Mouse (Mus musculus): ENCODE measurements around the gene Rps19. TPM values are rescaled to one million over a fixed set of nuclear protein-coding genes. Genes with fewer than 3 reads are reported as not detected.
"Not testable (repeated sequence)": the region's sequence is repeated elsewhere in the genome, so short reads cannot be mapped to it uniquely, and the experiment has no call there.

The Rps19 gene
- polyA plus RNA-seq, 1 experiment, result 386 TPM

- no peak for DNase-seq (ENCODE audit: extremely low spot score in 1 of 2, low spot score in 1 of 2)
Observed at GRCm38 (mm10) chr7:24869080-24869479, 15.1 kb upstream of the Rps19 start.

GRCm38 (mm10) chr7:24869532-24870165, 14.5 kb upstream of the Rps19 start, which contains the start of the genes Lypd4 and Dmrtc2:
Gene Lypd4 (minus strand): TSS chr7:24869941.
Gene Dmrtc2 (plus strand): TSS chr7:24870057.
- DNase-seq (ENCODE audit: extremely low spot score in 1 of 2, low spot score in 1 of 2), result no peak

GRCm38 (mm10) chr7:24877588-24877987, 6.6 kb upstream of the Rps19 start:
- no peak for DNase-seq (ENCODE audit: extremely low spot score in 1 of 2, low spot score in 1 of 2)

DNA sequence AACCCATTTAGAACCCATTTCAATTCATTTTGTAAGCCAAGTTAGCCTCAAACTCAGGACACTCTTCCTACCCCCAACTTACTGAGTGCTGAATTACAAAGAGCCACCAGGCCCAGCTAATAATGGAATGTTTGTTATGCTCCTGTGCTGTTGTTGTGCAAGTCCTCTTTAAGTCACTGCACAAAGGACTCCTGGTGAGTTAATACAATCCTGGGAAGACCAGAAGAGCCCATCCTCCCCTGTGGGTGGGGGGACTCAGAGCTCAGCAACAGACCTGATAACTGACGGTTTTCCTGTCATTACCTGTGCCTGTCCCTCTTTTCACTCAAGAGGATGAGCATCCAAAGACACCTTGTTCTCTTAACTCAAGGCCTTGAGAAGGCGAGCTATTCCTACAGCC, 4.6 kb upstream of the Rps19 start:
- DNase-seq (ENCODE audit: extremely low spot score in 1 of 2, low spot score in 1 of 2), result no peak

DNA sequence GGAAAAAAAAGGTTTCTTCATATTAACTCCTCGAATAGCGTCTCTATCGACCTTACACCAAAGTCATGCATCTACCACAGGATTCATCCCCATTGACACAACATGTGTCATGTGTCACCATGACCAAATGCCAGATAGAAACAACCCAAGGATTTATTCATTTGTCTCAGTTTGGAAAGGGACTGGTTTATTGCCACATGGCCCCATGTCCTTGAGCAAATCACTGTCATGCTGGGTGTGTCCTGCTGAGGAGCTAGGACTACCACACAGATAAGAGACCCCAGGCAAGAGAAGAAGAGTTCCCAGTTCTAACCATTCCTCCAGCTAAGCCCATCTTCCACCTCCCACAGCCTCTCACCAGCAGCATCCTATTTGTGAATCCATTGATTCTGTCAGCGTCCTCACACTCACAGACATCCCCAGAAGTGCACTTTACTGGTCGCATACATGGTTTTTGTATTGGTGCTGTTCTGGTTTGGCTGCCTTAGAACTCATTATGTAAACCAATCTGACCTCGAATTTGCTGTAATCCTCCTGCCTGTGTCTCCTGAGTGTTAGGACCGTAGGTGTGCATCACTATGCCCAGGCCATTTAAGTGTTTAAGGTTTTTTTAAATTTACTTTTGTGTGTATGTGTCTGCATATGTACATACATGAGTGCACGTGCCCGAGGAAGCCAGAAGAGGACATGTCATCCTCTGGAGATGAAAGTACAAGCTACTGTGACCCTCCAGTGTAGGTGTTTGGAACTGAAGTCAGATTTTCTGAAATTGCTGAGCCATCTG, 1.6 kb upstream of the Rps19 start:
- no peak for DNase-seq (ENCODE audit: extremely low spot score in 1 of 2, low spot score in 1 of 2)

GRCm38 (mm10) chr7:24884693-24885291, 621 bp downstream of the Rps19 start:
- DNase-seq (ENCODE audit: extremely low spot score in 1 of 2, low spot score in 1 of 2), result no peak

- DNase-seq (ENCODE audit: extremely low spot score in 1 of 2, low spot score in 1 of 2), result no peak
Observed at GRCm38 (mm10) chr7:24885468-24886307, 1.5 kb downstream of the Rps19 start.

DNA sequence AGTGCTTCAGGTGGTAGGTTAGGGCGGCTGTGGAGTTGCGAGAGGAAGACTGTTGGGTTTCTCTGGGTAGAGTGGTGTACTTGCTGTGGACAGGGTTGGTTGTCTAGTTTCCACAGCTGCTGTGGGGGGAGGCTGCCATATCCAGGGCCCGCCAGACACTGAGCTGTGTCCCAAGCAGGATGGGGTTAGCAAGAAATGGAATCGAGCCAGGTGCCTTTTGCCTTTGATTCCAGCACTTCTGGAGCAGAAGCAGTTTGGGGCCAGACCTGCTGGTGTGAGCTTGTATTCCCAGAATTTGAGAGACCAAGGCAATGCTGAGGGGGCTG, 2.1 kb downstream of the Rps19 start:
- no peak for DNase-seq (ENCODE audit: extremely low spot score in 1 of 2, low spot score in 1 of 2)

DNA sequence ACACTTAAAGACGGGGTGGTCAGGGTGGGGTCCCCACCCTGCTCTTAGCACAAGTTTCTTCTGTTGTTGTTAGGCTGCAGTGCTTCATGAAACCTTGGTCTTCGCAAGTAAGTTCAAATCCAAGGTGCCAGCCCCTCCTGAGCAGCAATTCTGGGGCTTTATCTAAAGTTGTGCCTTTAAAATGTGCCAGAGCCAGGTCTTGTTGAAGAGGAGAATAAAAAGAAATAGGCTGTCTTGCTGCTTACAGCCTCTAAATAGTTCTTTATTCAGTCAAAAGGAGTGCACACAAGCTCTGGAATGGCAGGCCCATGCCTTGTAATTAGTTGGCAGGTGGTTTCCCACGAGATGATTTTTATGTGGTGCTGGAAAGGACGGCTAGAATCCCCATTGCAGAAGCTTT, 2.9 kb downstream of the Rps19 start:
- no peak for DNase-seq (ENCODE audit: extremely low spot score in 1 of 2, low spot score in 1 of 2)

DNA sequence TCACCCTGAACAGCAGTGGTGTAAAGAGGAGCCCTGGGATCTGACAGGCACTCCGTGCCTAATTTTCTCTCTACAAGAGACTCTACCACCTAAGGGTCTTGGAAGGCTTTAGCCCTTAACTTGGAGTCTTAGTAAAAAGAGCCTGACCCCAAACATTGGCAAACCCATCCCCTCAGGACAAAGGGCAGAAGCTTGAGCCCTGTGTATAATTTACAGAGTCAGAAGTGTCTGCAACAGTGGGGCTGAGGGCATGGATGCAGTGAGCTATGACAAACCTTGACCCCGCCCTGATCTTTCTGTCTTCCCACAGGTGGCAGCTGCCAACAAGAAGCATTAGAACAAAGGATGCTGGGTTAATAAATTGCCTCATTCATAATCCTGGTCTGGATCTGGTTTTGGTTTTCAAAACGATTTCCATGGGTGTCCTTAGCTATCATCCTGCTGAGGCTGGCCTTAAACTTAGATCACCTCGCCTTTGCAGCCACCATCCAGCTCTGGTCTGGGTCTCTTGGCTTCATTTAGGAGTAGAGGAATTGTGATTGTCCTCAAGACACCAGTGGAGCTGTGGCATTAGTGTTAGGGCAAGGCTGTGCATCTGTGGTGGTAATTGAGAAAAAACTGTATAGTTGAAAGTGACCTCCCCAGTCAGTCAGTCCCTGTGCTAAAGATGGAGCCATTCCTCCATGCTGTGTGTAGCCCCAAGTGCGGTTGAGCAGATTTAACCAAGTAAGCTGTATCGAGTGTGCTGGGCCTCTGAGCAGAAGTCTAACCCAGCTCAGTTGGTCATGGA, 5.5 kb downstream of the Rps19 start:
- no peak for DNase-seq (ENCODE audit: extremely low spot score in 1 of 2, low spot score in 1 of 2)

DNA sequence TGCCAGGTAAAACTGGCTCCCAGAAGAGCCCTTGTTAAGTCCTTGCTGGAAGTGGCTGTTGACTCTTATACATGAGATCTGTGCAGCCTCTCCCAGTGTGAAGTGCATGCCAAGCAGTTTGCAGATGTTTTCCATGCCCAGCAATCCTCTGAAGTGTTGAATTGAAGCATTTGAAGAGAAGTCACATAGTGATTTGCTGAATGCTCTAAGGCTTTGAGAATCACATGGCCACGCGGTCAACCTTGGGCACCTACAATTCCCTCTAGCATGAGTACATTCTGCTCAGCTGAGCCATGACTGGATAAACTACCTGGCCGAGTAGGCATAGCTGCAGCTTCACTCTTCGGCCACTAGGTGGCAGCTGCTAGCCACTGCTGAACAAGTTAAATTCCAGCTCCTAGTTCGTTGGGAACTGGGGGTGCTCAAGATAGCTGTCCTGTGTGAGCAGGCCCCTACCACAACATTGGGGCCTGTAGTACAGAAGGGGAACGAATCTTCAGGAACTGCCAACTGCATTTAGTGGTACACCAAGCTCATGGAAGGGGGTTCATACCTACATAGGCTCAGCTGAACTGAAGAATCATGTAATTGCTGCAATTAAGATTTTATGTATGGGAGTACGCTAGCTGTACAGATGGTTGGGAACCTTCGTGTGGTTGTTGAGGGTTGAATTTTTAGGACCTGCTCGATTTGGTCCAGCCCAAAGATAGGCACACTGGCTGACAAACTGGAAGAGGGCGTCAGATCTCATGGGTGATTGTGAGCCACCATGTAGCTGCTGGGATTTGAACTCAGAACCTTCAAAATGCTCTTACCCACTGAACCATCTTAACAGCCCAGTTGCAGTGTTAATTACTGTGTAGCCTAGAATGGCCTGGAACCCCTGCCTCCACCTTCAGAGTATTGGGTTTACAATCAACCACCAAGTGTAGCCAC, 6.4 kb downstream of the Rps19 start:
- peak; percentile 36 to 83 for DNase-seq (ENCODE audit: extremely low spot score in 1 of 2, low spot score in 1 of 2)

- DNase-seq (ENCODE audit: extremely low spot score in 1 of 2, low spot score in 1 of 2), result no peak
Observed at GRCm38 (mm10) chr7:24891241-24892124, 7.3 kb downstream of the Rps19 start.

DNA sequence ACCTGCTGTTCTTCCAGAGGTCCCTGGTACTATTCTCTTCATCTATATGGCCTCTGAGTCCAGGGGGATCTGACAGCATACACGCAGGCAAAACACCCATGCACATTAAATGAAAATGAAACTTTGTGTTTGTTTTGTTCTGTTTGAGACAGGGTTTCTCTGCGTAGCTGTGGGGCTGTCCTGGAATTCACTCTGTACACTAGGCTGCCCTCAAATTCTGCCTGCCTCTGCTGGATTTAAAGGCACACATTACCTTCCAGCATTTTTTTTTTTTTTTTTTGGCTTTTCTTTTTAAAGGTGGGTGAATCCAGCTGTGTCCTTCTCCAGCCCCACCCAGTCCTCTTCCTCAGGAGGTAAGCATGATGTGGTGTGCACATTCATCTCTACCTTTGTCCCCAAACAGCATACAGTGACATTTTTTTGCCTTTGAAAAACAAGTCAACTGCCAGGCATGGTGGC, 8.0 kb downstream of the Rps19 start:
- DNase-seq (ENCODE audit: extremely low spot score in 1 of 2, low spot score in 1 of 2), result no peak

DNA sequence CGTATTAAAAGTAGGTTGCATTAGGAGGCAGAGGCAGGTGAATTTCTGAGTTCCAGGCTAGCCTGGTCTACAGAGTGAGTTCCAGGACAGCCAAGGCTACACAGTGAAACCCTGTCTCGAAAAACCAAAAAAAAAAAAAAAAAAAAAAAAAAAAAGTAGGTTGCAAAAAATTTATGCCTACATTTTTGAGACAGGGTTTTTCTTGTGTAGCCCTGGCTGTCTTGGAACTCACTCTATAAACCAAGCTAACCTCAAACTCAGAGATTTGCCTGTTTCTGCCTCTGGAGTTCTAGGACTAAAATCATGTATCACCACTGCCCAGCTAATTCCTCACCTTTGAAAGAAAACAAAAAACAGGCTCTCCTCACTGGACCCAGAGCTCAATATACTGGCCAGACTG, 11.6 kb downstream of the Rps19 start:
- DNase-seq (ENCODE audit: extremely low spot score in 1 of 2, low spot score in 1 of 2), result not testable (repeated sequence)

DNA sequence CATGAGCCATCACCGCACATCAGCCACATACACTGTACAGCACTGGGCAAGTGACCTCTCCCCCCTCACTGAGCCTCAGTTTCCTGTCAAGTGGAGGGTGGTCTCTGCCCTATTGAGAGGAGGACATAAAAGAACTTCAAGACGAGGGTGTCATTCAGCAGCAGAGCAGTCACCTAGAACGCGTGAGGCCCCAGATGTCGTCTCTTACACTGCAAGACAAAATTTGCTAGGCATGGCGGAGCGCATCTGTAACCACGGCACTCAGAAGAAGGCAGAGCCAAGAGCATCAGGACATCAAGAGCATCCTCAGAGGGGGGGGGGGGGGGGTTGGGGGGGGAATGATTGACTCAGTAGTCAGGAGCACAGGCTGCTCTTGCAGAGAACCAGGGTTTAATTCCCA, 12.1 kb downstream of the Rps19 start:
- no peak for DNase-seq (ENCODE audit: extremely low spot score in 1 of 2, low spot score in 1 of 2)

DNA sequence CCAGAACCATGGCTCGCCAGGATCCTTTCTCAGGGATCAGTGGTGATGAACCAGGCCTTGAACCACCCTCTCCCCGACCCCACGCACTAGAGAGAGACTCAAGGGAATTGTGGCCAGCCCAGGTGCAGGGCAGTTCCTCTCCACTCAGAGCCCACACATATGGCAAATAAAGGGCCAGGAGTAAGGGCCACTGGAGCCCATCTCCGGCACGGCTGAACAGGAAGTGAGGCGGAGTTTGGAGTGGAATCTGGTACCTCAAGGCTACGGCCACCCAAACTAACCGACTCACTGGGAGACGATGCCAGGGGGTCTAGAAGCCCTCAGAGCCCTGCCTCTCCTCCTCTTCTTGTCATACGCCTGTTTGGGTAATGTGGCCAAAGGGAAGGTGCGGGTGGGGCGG, 13.1 kb downstream of the Rps19 start, which contains the start of gene Cd79a:
Cd79a (plus strand) TSS at position 158 of the 400 bp plus-strand sequence.
- DNase-seq (ENCODE audit: extremely low spot score in 1 of 2, low spot score in 1 of 2), result no peak

DNA sequence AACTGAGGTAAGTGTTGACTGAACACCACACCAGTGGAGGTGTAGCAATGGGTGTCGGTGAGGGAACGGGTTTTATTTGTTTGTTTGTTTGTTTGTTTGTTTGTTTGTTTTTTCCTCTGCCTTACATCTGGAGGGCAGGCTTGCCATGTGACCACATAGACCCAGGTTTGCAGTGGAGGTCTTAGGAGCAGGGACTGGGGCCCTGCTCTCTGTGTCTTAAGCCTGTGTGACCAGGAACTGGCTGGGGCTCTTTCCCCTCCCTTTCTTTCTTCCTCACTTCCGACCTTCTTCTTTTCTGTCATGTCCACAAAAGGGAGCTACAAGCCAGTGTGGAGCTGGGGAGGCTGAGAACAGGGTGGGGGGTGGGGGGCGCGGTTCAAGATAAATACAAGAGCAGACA, 13.8 kb downstream of the Rps19 start:
- no peak for DNase-seq (ENCODE audit: extremely low spot score in 1 of 2, low spot score in 1 of 2)

DNA sequence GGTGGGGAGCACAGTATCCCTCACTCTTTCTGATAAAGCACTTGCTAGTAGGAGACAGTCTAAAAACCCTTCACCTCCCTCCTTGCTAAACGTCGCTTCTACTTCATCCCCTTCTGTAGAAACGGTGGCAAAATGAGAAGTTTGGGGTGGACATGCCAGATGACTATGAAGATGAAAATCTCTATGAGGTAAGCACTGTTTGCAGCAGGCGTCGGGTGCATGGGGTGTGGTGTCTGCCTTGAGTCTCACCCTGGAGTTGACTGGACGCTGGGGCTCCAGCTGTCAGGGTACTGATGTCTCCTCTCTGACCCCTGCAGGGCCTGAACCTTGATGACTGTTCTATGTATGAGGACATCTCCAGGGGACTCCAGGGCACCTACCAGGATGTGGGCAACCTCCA, 16.9 kb downstream of the Rps19 start:
- DNase-seq (ENCODE audit: extremely low spot score in 1 of 2, low spot score in 1 of 2), result no peak

Measured in frontal cortex, adult 2 months (tissue).